Mouse (Mus musculus): ENCODE data around the gene Nrf1.

Nrf1 gene
- long read RNA-seq, experiment 1, partial matches to known transcripts, result 3 of 5 reads
- long read RNA-seq, experiment 1, other reads (novel, unspliced or antisense), result 2 of 5 reads
- long read RNA-seq, experiment 2, transcript Nrf1-207 (12 exons, 1,879 nt), result major isoform, 5 of 20 reads
- long read RNA-seq, experiment 2, partial matches to known transcripts, result 2 of 20 reads
- long read RNA-seq, experiment 2, other reads (novel, unspliced or antisense), result 9 of 20 reads

DNA sequence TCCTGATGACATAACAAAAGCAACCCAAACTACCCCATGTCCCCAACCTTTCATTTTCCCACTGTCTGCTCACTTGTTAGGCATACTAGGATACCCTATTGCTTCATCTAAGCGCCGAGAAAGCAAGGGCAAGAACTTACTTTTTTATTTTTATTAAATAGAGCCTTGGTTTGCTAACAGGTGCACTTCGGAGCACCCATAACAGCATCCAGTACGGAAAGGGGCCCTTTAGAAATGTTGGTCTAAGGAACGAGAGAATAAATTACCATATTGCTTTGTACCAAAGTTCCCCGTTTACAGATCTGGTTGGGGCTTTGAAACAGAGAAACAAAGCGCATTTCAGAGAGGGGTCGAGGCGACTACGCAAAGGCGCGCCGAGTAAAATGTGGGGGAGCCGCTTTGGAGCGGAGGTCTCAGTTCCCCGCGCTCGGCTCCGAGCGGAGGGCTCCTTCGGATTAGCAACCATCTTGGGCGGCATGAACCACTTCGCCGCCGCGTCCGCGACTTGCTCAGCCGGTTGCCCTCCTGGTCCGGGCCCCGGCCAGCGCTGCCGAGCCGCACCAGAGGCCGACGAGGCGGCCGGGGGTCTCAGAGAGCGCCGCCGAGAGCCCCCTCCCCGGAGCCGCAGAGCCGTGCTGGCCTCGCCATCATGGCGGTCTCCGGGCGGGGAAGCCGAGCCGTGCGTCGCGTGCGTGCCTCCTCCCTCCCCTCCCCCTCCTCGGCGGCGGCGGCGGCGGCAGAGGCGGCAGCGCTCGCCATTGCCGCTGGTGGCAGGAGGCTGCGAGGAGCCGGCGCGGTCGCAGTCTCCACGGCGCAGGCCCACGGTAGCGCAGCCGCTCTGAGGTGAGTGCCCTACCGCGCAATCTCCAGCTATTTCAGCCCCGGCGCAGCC is at the start of gene Nrf1:
Gene Nrf1, plus strand, starts transcription at position 718 of the 892 bp plus-strand sequence.
- intact Hi-C loops (cut with DNase I), result loop anchor here (5.0 kb wide), 1 partner anchor 40 kb away; no protein-coding TSS in a partner anchor

DNA sequence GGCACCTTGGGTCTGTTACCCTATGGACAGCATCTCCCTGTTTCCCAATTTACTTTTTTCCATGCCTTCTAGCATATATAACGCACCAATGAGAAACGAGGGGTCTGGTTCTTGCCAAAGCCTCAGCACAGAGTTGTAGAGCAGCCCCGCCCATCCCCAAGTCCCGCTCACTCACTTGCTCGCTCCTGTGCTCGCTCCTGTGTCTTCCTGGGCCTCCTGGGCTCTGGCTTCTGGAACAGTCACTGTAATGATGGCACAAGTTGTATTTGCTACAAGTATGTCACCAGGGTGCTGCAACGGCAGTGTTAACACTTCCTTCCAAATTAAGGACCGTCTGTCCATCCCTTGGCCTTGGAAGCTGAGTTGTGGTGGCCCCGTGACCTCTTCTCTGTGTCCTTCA is 49.6 kb upstream of the Nrf1 start:
- intact Hi-C loops (cut with DNase I), result no loop called here

DNA sequence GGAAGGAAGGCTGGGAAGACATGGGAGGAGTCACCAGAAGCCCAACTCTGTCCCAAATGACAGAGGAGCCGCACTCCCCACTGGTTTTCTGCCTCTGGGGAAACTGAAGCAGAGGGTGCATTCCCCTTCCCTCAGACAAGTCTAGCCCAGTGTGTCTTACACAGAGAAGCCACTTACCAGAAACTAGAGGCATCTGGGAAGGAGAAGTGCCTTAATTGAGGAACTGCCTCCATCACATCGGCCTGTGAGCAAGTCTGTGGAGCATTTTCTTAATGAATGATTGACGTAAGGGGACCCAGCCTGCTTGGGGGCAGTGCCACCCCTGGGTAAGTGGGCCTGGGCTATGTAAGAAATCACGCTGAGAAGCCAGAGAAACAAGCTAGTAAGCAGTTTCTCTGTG is 49.0 kb upstream of the Nrf1 start:
- intact Hi-C loops (cut with DNase I), result no loop called here

DNA sequence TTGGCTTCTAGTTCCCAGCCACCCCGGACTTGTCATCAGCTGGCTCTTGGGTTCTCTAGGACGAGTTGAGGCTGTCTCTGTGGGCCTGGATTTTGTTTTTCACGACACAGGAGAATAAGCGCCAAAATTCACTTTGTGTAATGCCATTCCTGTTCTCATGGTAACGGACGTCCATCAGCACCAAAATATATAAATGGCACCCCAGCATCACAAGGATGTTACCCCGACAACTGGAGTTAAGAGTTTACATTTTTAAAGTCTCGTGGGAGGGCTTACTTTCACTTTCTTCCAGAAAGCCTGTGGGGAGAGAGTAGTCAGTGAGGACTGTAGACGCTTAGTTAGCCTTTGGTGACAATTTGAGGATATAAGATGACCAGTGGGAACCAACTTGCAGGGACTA is 45.2 kb upstream of the Nrf1 start:
- intact Hi-C loops (cut with DNase I), result no loop called here

DNA sequence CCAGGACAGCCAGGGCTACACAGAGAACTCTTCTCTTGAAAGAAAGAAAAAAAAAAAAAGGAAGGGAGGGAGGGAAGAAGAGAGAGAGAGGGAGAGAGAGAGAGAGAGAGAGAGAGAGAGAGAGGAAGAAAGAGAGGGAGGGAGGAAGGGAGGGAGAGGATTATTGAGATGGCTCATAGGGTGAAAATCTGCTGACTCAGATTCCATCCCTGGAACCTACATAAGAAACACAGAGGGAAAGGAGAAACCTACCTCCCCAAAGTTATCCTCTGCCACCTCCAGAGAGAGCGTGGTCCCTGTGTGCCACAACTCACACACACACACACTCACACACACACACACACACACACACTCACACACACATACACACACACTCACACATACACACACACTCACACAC is 41.9 kb upstream of the Nrf1 start:
- intact Hi-C loops (cut with DNase I), result loop anchor here (5.0 kb wide), 1 partner anchor 41 kb away; the partner anchor contains the start of gene Nrf1

DNA sequence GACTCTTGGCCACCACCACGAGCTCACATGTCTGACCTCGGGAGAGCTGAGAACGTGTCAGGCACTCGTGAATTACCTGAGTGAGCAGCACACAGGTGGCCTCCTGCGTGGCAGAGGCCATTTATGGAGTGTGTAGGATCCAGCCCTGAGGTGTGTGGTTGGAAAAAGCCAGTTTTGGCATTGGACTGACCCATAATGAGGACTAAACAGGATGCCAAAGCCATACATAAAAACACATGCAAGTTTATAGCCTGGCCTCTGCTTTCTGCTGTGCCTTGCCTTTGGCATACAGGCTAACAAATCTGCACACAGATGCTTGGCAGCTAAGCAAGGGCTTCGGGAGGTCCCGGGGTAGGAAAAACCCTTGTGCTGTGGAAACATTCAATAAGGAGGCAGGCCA is 38.6 kb upstream of the Nrf1 start:
- intact Hi-C loops (cut with DNase I), result loop anchor here (5.0 kb wide), 1 partner anchor 38 kb away; the partner anchor contains the start of gene Nrf1

DNA sequence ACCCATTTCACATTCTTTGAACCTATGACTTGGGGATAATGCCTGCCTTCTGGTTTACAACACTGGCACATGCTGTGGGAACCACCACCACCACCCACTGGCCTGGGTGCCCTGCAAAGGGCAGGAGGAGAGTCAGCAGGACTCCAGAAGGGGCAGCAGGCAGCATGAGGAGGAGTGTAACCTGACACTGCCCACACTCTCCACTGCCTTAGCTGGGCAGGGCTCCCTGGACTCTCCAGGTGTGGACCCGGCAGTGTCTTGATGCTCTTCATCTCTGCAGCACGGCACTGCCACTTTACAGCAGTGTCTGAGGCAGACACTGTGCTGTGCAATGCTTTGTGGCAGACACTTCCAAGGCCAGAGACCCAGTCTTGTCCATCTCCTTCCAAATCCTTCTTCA is 34.3 kb upstream of the Nrf1 start:
- intact Hi-C loops (cut with DNase I), result no loop called here

DNA sequence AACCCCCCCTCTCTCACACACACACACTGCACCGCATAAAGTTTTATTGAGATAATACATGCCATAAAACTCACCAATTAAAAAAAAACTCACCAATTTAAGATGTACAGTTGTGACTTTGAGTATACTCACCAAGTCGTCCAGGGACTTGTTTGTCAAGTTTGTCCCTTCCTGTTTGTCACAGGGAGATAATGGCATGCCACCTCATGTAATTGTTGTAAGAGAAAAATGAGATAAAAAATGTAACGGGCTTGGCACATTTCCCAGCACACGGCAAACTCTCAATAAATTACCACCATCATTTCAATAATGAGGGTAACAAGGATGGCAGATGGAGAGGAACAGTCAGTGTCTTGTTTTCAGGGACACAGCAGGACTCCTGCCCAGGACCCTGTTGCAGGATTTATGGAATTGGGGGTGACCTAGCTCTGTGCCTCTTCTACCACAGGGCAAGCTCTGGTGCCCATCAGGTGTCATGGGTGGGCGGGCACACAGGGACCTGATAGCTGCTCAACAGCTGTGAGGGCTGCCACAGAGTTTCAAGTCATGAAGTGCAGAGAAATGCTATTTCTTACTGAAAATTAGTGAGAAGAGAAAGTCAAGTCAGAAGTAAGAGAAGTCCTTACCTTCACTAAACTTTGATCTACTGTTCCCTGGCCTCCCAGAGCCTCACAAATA is 33.5 kb upstream of the Nrf1 start:
- intact Hi-C loops (cut with DNase I), result no loop called here

DNA sequence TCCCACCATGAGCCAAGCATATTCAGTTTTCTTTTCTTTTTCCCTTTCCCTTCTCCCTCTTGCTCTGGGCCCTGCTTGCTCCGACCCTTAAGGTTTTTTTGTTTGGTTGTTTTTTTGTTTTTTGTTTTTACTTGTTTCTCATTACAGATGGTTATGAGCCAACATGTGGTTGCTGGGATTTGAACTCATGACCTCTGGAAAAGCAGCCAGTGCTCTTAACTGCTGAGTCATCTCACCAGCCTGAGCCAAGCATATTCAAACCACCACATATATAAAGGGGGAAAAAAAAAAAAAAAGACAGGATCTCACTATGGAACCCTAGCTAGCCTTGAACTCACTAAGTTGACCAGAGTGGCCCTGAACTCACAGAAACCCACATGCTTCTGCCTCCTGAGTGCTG is 26.5 kb upstream of the Nrf1 start:
- intact Hi-C loops (cut with DNase I), result no loop called here

DNA sequence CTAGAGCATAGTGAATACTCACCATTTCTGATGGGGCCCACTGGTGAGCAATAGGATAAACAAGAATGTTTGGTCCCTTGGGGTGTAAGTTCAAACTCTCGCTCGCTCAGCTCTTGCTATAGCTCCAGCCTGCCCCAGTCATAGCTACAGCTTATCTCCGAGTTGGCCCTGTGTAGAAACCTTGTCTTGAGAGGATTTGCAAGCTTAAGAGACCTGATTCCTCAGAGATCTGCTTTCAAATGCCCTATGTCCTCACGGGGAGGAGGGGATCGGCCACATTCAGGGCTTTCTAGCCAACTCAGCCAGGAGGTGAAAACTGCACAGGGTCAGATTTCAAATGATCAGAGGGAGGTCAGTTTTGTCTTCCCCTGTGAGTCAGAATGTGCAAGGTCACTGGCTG is 26.1 kb upstream of the Nrf1 start:
- intact Hi-C loops (cut with DNase I), result no loop called here

DNA sequence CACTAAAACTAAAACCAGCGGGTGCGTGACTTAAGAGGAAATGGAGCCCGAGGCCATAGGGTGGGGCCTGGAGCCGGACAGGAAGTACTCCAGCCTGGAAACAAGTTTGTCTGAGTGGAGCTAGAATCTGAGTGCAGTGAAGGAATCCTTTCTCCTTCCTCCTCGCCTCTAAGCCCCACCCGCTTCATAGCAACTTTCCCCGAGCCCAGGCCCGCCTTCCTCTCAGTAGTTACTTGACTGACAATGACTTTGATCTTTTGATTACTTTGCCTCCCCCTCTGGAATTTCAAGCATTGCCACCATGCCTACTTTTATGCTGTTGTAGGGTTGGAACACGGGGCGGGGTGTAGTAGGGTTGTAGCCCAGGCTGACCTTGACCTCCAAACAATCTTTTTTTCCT is 21.0 kb upstream of the Nrf1 start:
- intact Hi-C loops (cut with DNase I), result no loop called here

DNA sequence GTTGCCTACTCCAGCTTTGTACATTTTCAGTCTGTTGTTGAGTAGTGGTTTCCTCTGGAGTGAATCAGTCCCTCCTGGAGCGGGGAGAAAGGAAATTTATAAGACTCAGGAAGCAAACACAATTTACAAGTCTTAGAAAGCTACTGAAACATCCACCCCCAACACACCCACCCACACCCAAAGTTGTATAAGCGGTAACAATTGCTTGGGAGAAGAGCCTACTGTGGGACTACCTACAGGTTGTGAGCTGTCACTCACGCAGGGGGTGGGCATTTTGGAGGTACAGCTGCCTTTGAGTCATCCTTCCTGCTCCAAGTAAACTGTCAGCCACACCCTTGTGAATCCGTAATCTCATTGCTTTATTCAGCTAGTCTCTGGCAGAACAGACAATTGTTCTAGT is 19.4 kb upstream of the Nrf1 start:
- intact Hi-C loops (cut with DNase I), result no loop called here

DNA sequence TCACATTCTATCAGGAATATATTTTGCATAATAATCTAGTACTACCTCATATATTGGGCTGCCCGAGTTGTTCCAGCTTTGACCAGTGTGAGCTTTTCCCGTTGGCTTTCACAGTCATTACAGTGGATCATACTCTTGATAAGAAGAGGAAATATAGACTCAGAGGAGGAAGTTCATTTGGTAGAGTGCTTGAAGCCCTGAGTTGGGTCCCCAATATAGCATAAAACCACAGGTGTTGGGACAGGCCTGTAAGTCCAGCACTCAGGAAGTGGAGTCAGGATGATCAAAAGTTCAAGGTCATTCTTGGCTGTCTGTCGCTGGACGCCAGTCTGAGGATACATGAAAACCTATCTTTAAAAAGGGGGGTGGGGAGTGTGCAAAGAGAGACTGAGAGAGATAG is 12.7 kb upstream of the Nrf1 start:
- intact Hi-C loops (cut with DNase I), result no loop called here

DNA sequence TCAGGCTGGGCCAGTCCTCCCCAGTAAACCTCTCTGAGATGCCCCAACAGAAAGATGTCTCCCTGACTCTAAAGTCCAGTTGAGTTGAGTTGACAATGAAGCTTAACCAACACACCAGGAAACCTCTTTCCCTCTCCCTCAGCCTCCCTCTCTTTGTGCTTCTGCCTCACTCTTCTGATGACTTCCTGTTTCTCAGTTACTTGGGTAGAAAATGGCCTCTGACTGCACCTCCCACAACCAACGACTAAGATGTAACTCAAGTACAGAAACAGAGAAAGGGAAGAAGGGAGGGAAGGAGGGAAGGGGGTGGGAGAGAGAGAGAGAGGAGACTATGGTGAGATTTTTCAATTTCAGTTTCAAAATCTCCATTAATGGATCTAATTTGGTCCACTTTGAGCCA is 6.3 kb upstream of the Nrf1 start:
- intact Hi-C loops (cut with DNase I), result no loop called here

DNA sequence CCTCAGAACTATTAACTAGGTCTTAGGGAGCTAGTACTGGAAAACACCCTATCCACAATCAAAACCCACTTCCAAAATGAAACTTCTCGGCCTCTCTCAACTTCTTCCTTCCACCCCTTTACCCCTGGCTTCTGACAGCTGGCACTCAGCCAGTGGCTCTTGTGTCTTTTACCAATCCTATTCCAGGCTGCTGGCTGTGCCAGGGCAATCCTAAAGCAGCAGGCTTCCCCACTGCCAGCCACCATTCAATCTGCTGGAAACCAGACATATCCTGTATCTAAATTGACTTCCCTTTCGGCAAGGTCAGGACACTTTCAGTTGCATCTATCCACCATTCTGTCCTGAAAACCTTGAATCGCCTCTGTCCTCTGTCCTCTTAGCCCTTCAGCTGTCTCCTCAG is 5.3 kb upstream of the Nrf1 start:
- intact Hi-C loops (cut with DNase I), result no loop called here

DNA sequence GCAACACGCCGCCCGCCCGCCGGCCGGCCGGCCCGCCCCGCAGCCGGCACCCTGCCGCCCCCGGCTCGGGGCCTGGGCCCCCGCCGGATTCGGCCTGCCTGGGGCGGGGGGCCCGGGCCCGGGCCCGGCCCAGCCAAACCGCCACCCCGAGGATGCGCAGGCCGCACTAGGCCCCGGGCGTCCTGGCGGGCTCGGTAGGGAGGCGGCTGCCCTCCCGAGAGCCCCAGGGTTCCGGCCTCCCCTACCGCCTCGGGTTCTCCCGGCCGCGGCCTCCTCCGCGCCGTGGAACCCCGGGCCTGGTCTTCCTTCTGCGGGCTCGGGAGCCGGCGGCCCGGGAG is 344 bp downstream of the Nrf1 start:
- intact Hi-C loops (cut with DNase I), result loop anchor here (5.0 kb wide), 1 partner anchor 41 kb away; no protein-coding TSS in a partner anchor

DNA sequence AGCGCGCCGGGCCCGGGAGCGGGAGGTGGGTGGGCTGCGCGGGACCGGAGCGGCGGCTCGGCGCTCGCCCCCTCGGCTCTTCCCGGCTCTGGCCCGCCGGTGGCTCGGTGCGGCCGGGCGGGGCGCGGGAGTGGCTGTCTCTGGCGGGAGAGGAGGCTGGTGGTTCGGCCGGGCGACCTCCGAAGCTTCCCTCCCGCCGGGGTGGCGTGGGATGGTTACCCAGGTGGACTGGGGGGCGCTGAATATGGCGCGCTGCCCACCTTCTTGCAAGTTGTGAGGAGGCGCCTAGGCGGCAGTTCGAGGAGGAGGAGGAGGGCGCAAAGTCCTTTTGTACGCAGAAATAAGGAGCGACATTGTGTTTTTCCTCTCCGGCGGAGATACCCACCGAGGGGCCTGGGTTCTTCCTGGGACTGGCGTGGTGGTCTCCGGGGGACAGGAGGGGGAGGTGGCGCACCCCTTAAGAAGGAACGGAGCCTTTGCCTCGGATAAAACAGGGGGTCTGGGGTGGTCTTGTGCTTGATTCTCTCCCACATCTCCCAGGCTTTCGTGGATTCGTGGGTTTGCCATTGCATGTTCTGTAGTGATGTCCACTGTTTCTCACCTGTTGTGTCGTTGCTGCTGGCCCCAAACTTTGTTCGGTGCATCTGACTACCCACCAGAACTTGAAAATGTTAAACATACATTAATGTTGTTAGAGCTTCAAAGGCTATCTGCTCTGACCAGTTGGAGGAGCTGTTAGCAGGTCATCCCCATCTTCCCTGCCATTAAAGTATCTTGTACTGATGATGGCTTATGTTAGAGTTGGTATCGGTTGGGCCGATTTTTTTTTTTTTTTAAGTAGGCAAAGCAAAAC is 939 bp downstream of the Nrf1 start:
- intact Hi-C loops (cut with DNase I), result loop anchor here (5.0 kb wide), 1 partner anchor 41 kb away; no protein-coding TSS in a partner anchor

DNA sequence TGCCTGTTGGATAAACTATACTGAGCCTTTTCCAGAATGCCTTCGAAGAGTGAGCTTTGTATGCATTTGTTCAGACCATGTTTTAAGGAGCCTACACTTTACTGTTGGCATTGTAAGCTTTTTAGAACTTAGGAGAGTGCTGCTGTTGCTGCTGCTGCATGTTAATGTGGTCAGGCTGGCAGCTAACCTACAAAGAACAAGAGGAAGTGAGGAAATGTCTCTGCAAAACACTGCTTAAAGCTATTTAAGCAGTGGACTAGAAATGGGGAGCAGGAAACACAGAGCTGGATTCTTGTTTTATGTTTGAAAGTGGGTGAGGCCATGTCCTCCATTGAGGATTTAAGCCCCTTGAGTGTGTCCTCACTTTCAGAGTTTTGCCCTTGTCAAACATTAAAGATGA is 5.3 kb downstream of the Nrf1 start:
- intact Hi-C loops (cut with DNase I), result no loop called here

DNA sequence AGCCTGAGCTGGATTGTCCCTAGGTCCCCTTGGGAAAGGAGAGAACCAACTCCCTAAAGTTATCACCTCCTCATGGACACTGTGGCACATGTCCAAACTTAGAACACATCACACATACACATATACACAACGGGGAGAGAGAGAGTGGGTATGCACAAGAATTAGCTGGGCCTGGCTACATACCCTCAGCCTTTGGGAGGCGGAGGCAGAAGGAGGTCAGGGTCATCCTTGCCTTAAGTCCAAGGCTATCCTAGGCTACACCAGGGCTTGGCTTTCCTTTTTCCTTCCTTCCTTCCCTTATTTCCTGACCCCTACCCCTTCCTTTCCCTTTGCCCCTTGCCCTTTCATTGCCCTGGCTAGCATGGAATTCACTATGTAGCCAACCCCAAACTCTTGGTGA is 14.8 kb downstream of the Nrf1 start:
- intact Hi-C loops (cut with DNase I), result no loop called here

DNA sequence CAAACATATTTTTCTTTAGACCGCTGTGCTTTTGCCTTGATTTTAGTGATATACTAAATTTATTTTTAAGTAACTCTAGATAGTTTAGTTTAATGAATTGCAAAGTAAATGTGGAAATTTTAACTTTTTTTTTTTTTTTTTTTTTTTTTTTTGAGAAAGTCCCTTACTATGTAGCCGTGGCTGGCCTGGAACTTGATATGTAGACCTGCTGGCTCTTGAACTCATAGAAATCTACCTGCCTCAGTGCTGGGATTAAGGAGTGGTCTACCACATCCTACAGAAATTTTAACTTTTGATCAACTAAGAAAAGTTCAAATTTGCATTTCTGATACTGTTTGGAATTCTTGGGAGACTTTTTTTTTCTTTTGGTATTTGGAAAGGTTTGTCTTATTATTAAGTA is 17.6 kb downstream of the Nrf1 start:
- intact Hi-C loops (cut with DNase I), result no loop called here

DNA sequence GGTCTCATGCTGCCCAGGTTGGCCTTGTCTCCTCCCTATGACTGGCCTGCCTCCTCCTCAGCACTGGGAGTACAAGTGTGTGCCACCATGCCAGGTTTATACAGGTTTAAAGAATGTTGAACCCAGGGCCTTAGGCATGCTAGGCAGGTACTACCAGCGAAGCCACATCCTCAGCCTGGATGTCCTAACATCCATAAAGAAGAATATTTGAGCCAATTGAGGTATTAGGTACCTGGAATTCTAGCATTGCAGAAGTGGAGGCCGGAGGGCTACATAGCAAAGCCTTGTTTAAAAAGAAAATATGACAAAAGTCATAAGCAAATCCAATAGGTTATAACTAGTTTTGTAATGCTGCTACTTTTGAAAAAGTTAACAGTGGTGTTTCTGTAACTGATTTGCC is 19.0 kb downstream of the Nrf1 start:
- intact Hi-C loops (cut with DNase I), result no loop called here

All from adrenal gland (tissue).